Mouse (Mus musculus): ENCODE results near the gene Rapgef4. TPM values are rescaled to one million over a fixed set of nuclear protein-coding genes. Genes with fewer than 3 reads are reported as not detected.

Gene Rapgef4
- polyA plus RNA-seq, 1 experiment: 0.08 TPM

- H3K36me3 ChIP-seq (ENCODE audit: control insufficient read depth, insufficient read depth): no peaks in the 10 kb centered on the region
Observed at GRCm38 (mm10) chr2:72054280-72054679, 73.2 kb downstream of the Rapgef4 start.

DNA sequence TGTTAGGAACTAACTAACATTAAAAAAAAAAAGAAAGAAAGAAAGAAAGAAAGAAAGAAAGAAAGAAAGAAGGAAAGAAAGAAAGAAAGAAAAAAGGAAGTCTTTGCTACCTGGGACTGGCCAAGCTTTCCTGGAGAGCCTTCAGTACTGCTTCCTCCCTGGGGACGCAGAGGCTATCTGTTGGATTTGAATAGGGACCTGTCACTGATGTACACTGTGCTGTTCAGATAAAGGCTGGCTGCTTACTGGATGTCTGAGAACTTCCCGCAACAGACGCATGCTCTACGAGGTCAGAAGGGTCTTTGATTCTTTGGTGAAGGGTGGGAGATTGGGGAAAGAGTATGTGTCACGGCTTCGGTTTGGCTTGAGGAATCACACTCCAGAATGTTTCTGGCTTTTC lies 73.7 kb downstream of the Rapgef4 start:
- H3ac ChIP-seq (ENCODE audit: control insufficient read depth, insufficient read length, low read depth): no peak overlapping the region
- H3K27me3 ChIP-seq (ENCODE audit: control insufficient read depth, insufficient read depth, insufficient read length): no peaks in the 10 kb centered on the region
- no peaks in the 10 kb centered on the region for H3K79me3 ChIP-seq (ENCODE audit: low read depth)
- no peak for TF ChIP-seq MYOD1 (IDR thresholded peaks at IDR 0.05; ENCODE audit: control insufficient read depth, insufficient read length, low read depth)
- TF ChIP-seq USF1 (IDR thresholded peaks at IDR 0.05; ENCODE audit: low read depth): no peak
- TF ChIP-seq FOSL1 (IDR thresholded peaks at IDR 0.05; ENCODE audit: insufficient read depth, low read length, poor library complexity, severe bottlenecking): no peak
- TF ChIP-seq MAX (IDR thresholded peaks at IDR 0.05): no peak
- H3K4me3 ChIP-seq (ENCODE audit: insufficient read depth, poor library complexity, severe bottlenecking): no peak overlapping the region
- no peaks in the 10 kb centered on the region for H3K79me2 ChIP-seq (ENCODE audit: control insufficient read depth, insufficient read depth)
- no peaks in the 10 kb centered on the region for H3K36me3 ChIP-seq (ENCODE audit: control insufficient read depth, insufficient read depth)

More at GRCm38 (mm10) chr2:72054280-72054679, 73.2 kb downstream of the Rapgef4 start:
- H3K79me2 ChIP-seq (ENCODE audit: control insufficient read depth, insufficient read depth): no peaks in the 10 kb centered on the region
- H3K4me3 ChIP-seq (ENCODE audit: insufficient read depth, poor library complexity, severe bottlenecking): no peak overlapping the region
- H3K79me3 ChIP-seq (ENCODE audit: low read depth): no peaks in the 10 kb centered on the region
- no peak overlapping the region for H3ac ChIP-seq (ENCODE audit: control insufficient read depth, insufficient read length, low read depth)
- no peaks in the 10 kb centered on the region for H3K27me3 ChIP-seq (ENCODE audit: control insufficient read depth, insufficient read depth, insufficient read length)
- no peak for TF ChIP-seq CTCF (IDR thresholded peaks at IDR 0.05; ENCODE audit: control insufficient read depth, insufficient read depth, insufficient read length)
- TF ChIP-seq CEBPB (IDR thresholded peaks at IDR 0.05; ENCODE audit: low read depth): no peak
- no peak for TF ChIP-seq USF1 (IDR thresholded peaks at IDR 0.05; ENCODE audit: low read depth)
- no peak for TF ChIP-seq MAX (IDR thresholded peaks at IDR 0.05)
- no peak for TF ChIP-seq FOSL1 (IDR thresholded peaks at IDR 0.05; ENCODE audit: insufficient read depth, low read length, poor library complexity, severe bottlenecking)
- no peak for TF ChIP-seq MYOD1 (IDR thresholded peaks at IDR 0.05; ENCODE audit: control insufficient read depth, insufficient read length, low read depth)
- no peak for TF ChIP-seq MYOG (IDR thresholded peaks at IDR 0.05; ENCODE audit: control insufficient read depth, extremely low read depth, insufficient read length)

- H3K79me3 ChIP-seq (ENCODE audit: low read depth): no peaks in the 10 kb centered on the region
- no peak for TF ChIP-seq CTCF (IDR thresholded peaks at IDR 0.05; ENCODE audit: control insufficient read depth, insufficient read depth, insufficient read length)
- TF ChIP-seq MYOG (IDR thresholded peaks at IDR 0.05; ENCODE audit: control insufficient read depth, extremely low read depth, insufficient read length): no peak
- no peak for TF ChIP-seq USF1 (IDR thresholded peaks at IDR 0.05; ENCODE audit: low read depth)
- TF ChIP-seq MAX (IDR thresholded peaks at IDR 0.05): no peak
- TF ChIP-seq CEBPB (IDR thresholded peaks at IDR 0.05; ENCODE audit: low read depth): no peak
- TF ChIP-seq FOSL1 (IDR thresholded peaks at IDR 0.05; ENCODE audit: insufficient read depth, low read length, poor library complexity, severe bottlenecking): no peak
- TF ChIP-seq MYOD1 (IDR thresholded peaks at IDR 0.05; ENCODE audit: control insufficient read depth, insufficient read length, low read depth): no peak
- no peaks in the 10 kb centered on the region for H3K79me2 ChIP-seq (ENCODE audit: control insufficient read depth, insufficient read depth)
- no peaks in the 10 kb centered on the region for H3K36me3 ChIP-seq (ENCODE audit: control insufficient read depth, insufficient read depth)
- H3K27me3 ChIP-seq (ENCODE audit: control insufficient read depth, insufficient read depth, insufficient read length): no peaks in the 10 kb centered on the region
- H3ac ChIP-seq (ENCODE audit: control insufficient read depth, insufficient read length, low read depth): no peak overlapping the region
- H3K4me3 ChIP-seq (ENCODE audit: insufficient read depth, poor library complexity, severe bottlenecking): no peak overlapping the region
Observed at GRCm38 (mm10) chr2:72055476-72055875, 74.4 kb downstream of the Rapgef4 start.

DNA sequence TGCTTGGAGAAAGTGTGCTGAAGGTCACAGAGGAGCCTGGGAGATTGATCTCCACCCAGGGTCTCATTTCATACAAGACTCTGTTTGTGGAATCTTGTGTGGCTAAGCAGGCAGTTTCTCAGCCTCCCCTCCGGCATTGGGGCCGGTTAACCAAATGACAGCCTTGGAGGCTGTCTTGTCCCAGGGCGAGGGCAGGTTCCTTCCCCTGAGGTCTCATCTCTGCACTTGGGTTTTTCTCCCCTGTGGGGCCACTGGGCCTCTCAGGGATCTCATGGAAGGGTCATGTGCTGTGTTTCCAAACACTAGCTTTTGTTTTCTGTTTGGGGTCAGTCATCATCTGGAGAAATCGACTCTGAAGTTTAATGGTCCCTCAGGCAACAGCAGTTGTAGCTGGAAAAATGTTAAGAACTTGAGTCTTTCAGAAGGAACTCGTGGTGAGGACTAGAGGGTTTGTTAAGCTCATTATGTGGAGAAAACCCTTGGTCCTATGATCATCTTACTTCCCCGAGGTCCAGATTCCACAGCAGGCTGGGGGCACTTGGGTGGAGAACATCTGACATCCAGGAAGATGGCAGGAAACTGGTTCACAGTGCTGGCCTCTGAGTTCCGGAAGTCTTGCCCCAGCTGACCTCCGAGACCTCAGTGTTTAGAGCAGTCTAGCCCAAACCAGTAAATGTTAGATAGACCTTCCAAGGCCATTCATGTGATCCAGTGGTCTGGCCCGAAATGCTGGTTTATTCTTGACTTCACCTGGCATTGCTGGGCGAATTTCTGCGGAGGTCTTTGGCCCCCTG lies 75.2 kb downstream of the Rapgef4 start:
- Histone ChIP-seq H3K36me3 (ENCODE audit: control insufficient read depth, insufficient read depth) (no peaks in the 10 kb centered on the region), H3K79me2 (ENCODE audit: control insufficient read depth, insufficient read depth) (no peaks in the 10 kb centered on the region), H3K79me3 (ENCODE audit: low read depth) (no peaks in the 10 kb centered on the region), H3K4me3 (ENCODE audit: insufficient read depth, poor library complexity, severe bottlenecking) (no peak overlapping the region), H3ac (ENCODE audit: control insufficient read depth, insufficient read length, low read depth) (no peak overlapping the region), H3K27me3 (ENCODE audit: control insufficient read depth, insufficient read depth, insufficient read length) (no peaks in the 10 kb centered on the region)
- TF ChIP-seq CEBPB (IDR thresholded peaks at IDR 0.05; ENCODE audit: low read depth) (no peak), FOSL1 (IDR thresholded peaks at IDR 0.05; ENCODE audit: insufficient read depth, low read length, poor library complexity, severe bottlenecking) (no peak), MYOD1 (IDR thresholded peaks at IDR 0.05; ENCODE audit: control insufficient read depth, insufficient read length, low read depth) (no peak), MAX (IDR thresholded peaks at IDR 0.05) (no peak), USF1 (IDR thresholded peaks at IDR 0.05; ENCODE audit: low read depth) (no peak), MYOG (IDR thresholded peaks at IDR 0.05; ENCODE audit: control insufficient read depth, extremely low read depth, insufficient read length) (no peak), CTCF (IDR thresholded peaks at IDR 0.05; ENCODE audit: control insufficient read depth, insufficient read depth, insufficient read length) (no peak)

GRCm38 (mm10) chr2:72062931-72063330 lies 81.9 kb downstream of the Rapgef4 start:
- no peak overlapping the region for H3ac ChIP-seq (ENCODE audit: control insufficient read depth, insufficient read length, low read depth)
- no peaks in the 10 kb centered on the region for H3K79me3 ChIP-seq (ENCODE audit: low read depth)
- H3K27me3 ChIP-seq (ENCODE audit: control insufficient read depth, insufficient read depth, insufficient read length): no peaks in the 10 kb centered on the region
- H3K4me3 ChIP-seq (ENCODE audit: insufficient read depth, poor library complexity, severe bottlenecking): no peak overlapping the region
- no peaks in the 10 kb centered on the region for H3K36me3 ChIP-seq (ENCODE audit: control insufficient read depth, insufficient read depth)
- H3K79me2 ChIP-seq (ENCODE audit: control insufficient read depth, insufficient read depth): no peaks in the 10 kb centered on the region
- TF ChIP-seq USF1 (IDR thresholded peaks at IDR 0.05; ENCODE audit: low read depth) (no peak), MAX (IDR thresholded peaks at IDR 0.05) (no peak), MYOD1 (IDR thresholded peaks at IDR 0.05; ENCODE audit: control insufficient read depth, insufficient read length, low read depth) (no peak), MYOG (IDR thresholded peaks at IDR 0.05; ENCODE audit: control insufficient read depth, extremely low read depth, insufficient read length) (no peak), CTCF (IDR thresholded peaks at IDR 0.05; ENCODE audit: control insufficient read depth, insufficient read depth, insufficient read length) (no peak), CEBPB (IDR thresholded peaks at IDR 0.05; ENCODE audit: low read depth) (no peak), FOSL1 (IDR thresholded peaks at IDR 0.05; ENCODE audit: insufficient read depth, low read length, poor library complexity, severe bottlenecking) (no peak)
